Mouse (Mus musculus) lung, adult 2 months (tissue): ENCODE results near the gene Kdelr2.
"Not testable (repeated sequence)": the region's sequence is repeated elsewhere in the genome, so short reads cannot be mapped to it uniquely, and the experiment has no call there.

ENCODE experiments used
- CTCF ChIP-seq: fragments of 200-500 bp; IDR thresholded peaks from 2 replicates; pipeline ENCODE4 v1.5.1; 2011; ENCODE audit warnings: mild to moderate bottlenecking, low read length, control low read depth; ENCODE audit not compliant: insufficient read depth
- POLR2A ChIP-seq: fragments of 200-500 bp; IDR thresholded peaks from 2 replicates; pipeline ENCODE4 v1.6.1; 2011; ENCODE audit warnings: low read depth, mild to moderate bottlenecking, control low read depth, low read length, borderline replicate concordance; ENCODE audit errors: extremely low read depth

DNA sequence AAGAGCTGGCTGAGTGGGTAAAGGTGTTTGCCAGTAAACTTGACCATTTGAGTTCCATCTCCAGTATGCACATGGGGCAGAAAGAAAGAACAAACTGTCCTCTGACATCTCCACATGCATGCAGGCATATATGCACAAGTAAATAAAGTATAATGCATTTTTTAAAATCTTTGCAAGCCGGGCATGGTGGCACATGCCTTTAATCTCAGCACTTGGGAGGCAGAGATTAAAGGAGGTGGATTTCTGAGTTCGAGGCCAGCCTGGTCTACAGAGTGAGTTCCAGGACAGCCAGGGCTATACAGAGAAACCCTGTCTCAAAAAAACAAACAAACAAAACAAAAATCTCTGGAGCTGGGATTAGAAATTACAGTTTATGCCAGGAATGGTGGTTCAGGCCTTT lies 8.7 kb upstream of the Kdelr2 start:
- TF ChIP-seq POLR2A, CTCF: not testable (repeated sequence)
